Mouse (Mus musculus): Measurements from ENCODE around the gene Prkar1b. TPM values are rescaled to one million over a fixed set of nuclear protein-coding genes. Genes with fewer than 3 reads are reported as not detected.

The Prkar1b gene
- polyA plus RNA-seq, 1 experiment from 2014 or later = 9.6 TPM

DNA sequence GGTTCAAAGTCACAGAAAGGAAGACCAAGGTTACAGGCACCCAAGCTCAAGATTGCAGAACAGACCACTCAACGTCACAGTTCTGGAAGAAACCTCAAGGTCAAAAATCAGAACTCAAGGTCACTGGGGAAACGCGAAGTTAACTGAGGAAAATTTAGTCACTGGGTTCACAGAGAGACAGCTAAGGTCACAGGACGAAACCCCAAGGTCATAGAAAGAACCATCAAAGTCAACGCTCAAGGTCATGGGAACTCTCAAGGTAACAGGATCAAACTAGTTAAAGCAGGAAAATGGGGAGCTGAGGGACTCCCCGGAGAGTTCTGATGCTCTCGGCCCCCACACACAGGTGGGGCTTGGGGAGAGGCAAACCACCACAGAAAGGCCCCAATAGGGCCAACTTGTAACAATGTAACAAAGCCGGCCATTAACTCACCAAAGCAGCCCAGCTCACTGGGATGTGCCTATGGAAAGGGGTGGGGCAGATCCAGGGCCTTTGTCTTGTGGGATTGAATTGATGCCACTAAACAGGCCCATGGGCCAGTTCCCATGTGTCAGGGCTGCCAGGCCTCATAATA lies 174.8 kb downstream of the Prkar1b start:
- Histone ChIP-seq H3K27me3 (ENCODE audit: control insufficient read depth, insufficient read depth, low read length) (no peaks in the 10 kb centered on the region), H3K4me1 (replicated peaks; ENCODE audit: control insufficient read depth, insufficient read depth) (0 out of 2 replicates have a peak, but pooled peaks cover 4% of the 10 kb centered on the region), H3K36me3 (ENCODE audit: control insufficient read depth, insufficient read depth, low read length) (peaks cover 3% of the 10 kb centered on the region), H3K4me3 (ENCODE audit: low read depth, low read length) (no peak overlapping the region), H3K27ac (replicated peaks) (no peak overlapping the region), H3K9ac (ENCODE audit: low read length) (no peak overlapping the region), H3K9me3 (ENCODE audit: control insufficient read depth, low read length) (no peaks in the 10 kb centered on the region), H3K4me2 (replicated peaks; ENCODE audit: low read depth) (no peak overlapping the region)
- 94% methylated on average over 8 of the region's 8 CpGs for WGBS
- no peak for DNase-seq (ENCODE audit: low spot score)
- TF ChIP-seq CTCF (IDR thresholded peaks at IDR 0.05; ENCODE audit: low read depth) (no peak), EP300 (optimal IDR thresholded peaks at IDR 0.05) (no peak)
- ATAC-seq (ENCODE audit: low FRiP score, low TSS enrichment) = no peak

DNA sequence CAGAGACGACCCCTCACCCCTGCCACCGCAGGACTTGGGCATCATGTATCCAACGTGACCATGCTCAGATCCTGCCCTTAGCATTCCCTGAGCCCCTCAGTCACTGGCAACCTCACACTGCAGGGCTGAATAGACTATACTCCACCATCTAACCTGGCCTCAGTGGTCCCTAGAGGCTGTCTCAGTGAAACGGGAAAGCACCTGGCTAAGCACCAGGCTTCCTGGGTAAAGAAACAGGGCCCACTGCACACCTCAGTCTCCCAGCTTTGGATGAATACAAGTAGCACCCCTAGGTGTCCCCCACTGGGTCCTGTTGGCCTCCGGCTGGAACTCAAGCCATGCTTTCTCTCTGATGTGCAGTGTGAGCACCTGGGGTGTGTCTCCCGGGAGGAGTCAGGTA lies 176.3 kb downstream of the Prkar1b start:
- Histone ChIP-seq H3K27ac (replicated peaks) (no peak overlapping the region), H3K4me2 (replicated peaks; ENCODE audit: low read depth) (no peak overlapping the region), H3K27me3 (ENCODE audit: control insufficient read depth, insufficient read depth, low read length) (no peaks in the 10 kb centered on the region), H3K9ac (ENCODE audit: low read length) (no peak overlapping the region), H3K4me3 (ENCODE audit: low read depth, low read length) (no peak overlapping the region), H3K9me3 (ENCODE audit: control insufficient read depth, low read length) (no peaks in the 10 kb centered on the region), H3K4me1 (replicated peaks; ENCODE audit: control insufficient read depth, insufficient read depth) (0 out of 2 replicates have a peak, but pooled peaks cover 4% of the 10 kb centered on the region), H3K36me3 (ENCODE audit: control insufficient read depth, insufficient read depth, low read length) (peaks cover 3% of the 10 kb centered on the region)
- TF ChIP-seq CTCF (IDR thresholded peaks at IDR 0.05; ENCODE audit: low read depth) (no peak), EP300 (optimal IDR thresholded peaks at IDR 0.05) (no peak)
- no peak for ATAC-seq (ENCODE audit: low FRiP score, low TSS enrichment)
- no peak for DNase-seq (ENCODE audit: low spot score)
- WGBS = 72% methylated on average over 6 of the region's 6 CpGs

DNA sequence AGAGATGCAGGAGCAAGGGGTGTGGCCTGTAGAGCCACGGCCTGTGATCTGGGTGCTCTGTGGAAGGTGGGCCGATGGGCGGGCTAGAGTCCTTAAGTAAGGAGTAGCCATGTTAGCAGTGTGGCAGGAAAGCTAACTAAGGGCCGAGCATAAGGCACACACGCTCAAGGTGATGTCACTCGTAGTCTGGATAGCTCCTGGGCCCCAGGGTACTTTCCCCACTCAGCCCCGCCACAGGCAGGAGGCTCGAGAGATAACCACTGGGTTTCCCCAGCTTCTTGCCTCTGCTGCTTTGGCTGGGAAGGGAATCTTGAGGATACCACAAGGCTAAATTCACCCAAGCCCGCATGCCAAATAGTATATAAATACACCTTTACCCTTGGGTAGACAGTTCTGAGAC lies 178.4 kb downstream of the Prkar1b start:
- H3K9ac ChIP-seq (ENCODE audit: low read length) = no peak overlapping the region
- ATAC-seq (ENCODE audit: low FRiP score, low TSS enrichment) = no peak

DNA sequence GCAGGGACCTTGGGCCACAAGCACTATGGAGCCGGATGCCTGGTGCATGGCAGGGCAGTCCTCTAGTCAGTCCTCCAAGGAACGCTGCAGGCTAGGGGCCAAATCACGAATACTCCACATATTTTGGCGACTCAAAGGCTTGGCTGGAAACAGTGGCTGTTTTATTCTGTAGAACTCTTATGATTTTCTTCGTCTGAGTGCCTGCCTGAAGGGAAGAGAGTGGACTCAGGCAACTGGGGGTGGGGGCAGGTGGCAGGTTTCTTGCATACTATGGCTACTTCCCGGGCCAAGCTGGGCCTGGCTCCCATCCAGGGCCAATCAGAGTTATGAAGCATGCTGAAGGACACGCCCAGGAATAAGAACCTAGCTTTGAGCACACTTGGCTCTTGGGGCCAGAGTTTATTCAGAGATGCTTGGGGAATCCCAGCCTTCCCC lies 179.7 kb downstream of the Prkar1b start:
- H3K27me3 ChIP-seq (ENCODE audit: control insufficient read depth, insufficient read depth, low read length) = no peaks in the 10 kb centered on the region
- no peak overlapping the region for H3K9ac ChIP-seq (ENCODE audit: low read length)
- DNase-seq (ENCODE audit: low spot score) (peak; percentile 75), ATAC-seq (ENCODE audit: low FRiP score, low TSS enrichment) (peak; percentile 39; the same call in 1 of the 2 replicates)
- H3K27ac ChIP-seq (replicated peaks) = no peak overlapping the region
- H3K4me2 ChIP-seq (replicated peaks; ENCODE audit: low read depth) = no peak overlapping the region
- WGBS = 15% methylated on average over 7 of the region's 7 CpGs
- H3K4me1 ChIP-seq (replicated peaks; ENCODE audit: control insufficient read depth, insufficient read depth) = peaks cover 4% of the 10 kb centered on the region; the same call in 1 of the 2 replicates
- no peak for TF ChIP-seq EP300 (optimal IDR thresholded peaks at IDR 0.05)
- TF ChIP-seq CTCF (IDR thresholded peaks at IDR 0.05; ENCODE audit: low read depth) = no peak
- no peaks in the 10 kb centered on the region for H3K9me3 ChIP-seq (ENCODE audit: control insufficient read depth, low read length)
- no peak overlapping the region for H3K4me3 ChIP-seq (ENCODE audit: low read depth, low read length)
- H3K36me3 ChIP-seq (ENCODE audit: control insufficient read depth, insufficient read depth, low read length) = no peaks in the 10 kb centered on the region

More for the DNA sequence above, 178.4 kb downstream of the Prkar1b start:
- no peaks in the 10 kb centered on the region for H3K27me3 ChIP-seq (ENCODE audit: control insufficient read depth, insufficient read depth, low read length)
- TF ChIP-seq EP300 (optimal IDR thresholded peaks at IDR 0.05) (no peak), CTCF (IDR thresholded peaks at IDR 0.05; ENCODE audit: low read depth) (no peak)
- no peak overlapping the region for H3K4me2 ChIP-seq (replicated peaks; ENCODE audit: low read depth)
- H3K4me1 ChIP-seq (replicated peaks; ENCODE audit: control insufficient read depth, insufficient read depth) = 0 out of 2 replicates have a peak, but pooled peaks cover 4% of the 10 kb centered on the region
- no peaks in the 10 kb centered on the region for H3K9me3 ChIP-seq (ENCODE audit: control insufficient read depth, low read length)
- no peak overlapping the region for H3K27ac ChIP-seq (replicated peaks)
- WGBS = 68% methylated on average over 8 of the region's 9 CpGs
- DNase-seq (ENCODE audit: low spot score) = no peak
- peaks cover 3% of the 10 kb centered on the region; the same call in 1 of the 2 replicates for H3K36me3 ChIP-seq (ENCODE audit: control insufficient read depth, insufficient read depth, low read length)
- no peak overlapping the region for H3K4me3 ChIP-seq (ENCODE audit: low read depth, low read length)

Other genes with a start within 250 kb of the Prkar1b start
- gene Pdgfa, start 152.6 kb downstream of the Prkar1b start, polyA plus RNA-seq (2015; fragmentation: Nextera tagmentation; extraction: Ambion mirVana) = 56.5 and 60.4 TPM in 2 replicates
- 1.9 and 2.3 TPM in 2 replicates for gene Dnaaf5, start 222 bp upstream of the Prkar1b start, polyA plus RNA-seq (2015; fragmentation: Nextera tagmentation; extraction: Ambion mirVana)
- 24.0 TPM in 2 replicates for gene Sun1, start 50.6 kb upstream of the Prkar1b start, polyA plus RNA-seq (2015; fragmentation: Nextera tagmentation; extraction: Ambion mirVana)
- 132 and 133 TPM in 2 replicates for gene Get4, start 102.3 kb upstream of the Prkar1b start, polyA plus RNA-seq (2015; fragmentation: Nextera tagmentation; extraction: Ambion mirVana)
- gene Adap1, start 175.6 kb upstream of the Prkar1b start, polyA plus RNA-seq (2015; fragmentation: Nextera tagmentation; extraction: Ambion mirVana) = 13.8 and 14.9 TPM in 2 replicates
- gene Cox19, start 201.4 kb upstream of the Prkar1b start, polyA plus RNA-seq (2015; fragmentation: Nextera tagmentation; extraction: Ambion mirVana) = 109 and 114 TPM in 2 replicates
- 4.8 and 8.5 TPM in 2 replicates for gene Cyp2w1, start 202.6 kb upstream of the Prkar1b start, polyA plus RNA-seq (2015; fragmentation: Nextera tagmentation; extraction: Ambion mirVana)
- gene Gpr146, start 227.7 kb upstream of the Prkar1b start, polyA plus RNA-seq (2015; fragmentation: Nextera tagmentation; extraction: Ambion mirVana) = 3.5 TPM in 2 replicates

All from stomach, postnatal 0 days (tissue).